Mouse (Mus musculus) activated CD4-positive, CD25-positive, alpha-beta regulatory T cell, adult 4 months (primary cell): ENCODE data around the gene Rbms3. TPM values are rescaled to one million over a fixed set of nuclear protein-coding genes. Genes with fewer than 3 reads are reported as not detected.

Experiments used
- ATAC-seq: one replicate; pipeline ENCODE4 v1.8.0; 2017
- polyA plus RNA-seq, 2 experiments: library from polyadenylated mRNA; unstranded; fragments of 100-300 nt; shearing (Covaris generic); gene quantifications; one replicate each; pipeline ENCODE4 v1.2.1; 2017

Gene Rbms3
- polyA plus RNA-seq, 2 experiments from 2014 or later, result not detected

GRCm38 (mm10) chr9:116596046-116596445 is 1033.7 kb downstream of the Rbms3 start:
- no peak for ATAC-seq

GRCm38 (mm10) chr9:116592486-116592885 is 1037.2 kb downstream of the Rbms3 start:
- no peak for ATAC-seq

GRCm38 (mm10) chr9:116591071-116591470 is 1038.6 kb downstream of the Rbms3 start:
- no peak for ATAC-seq

GRCm38 (mm10) chr9:116569680-116570079 is 1060.0 kb downstream of the Rbms3 start:
- no peak for ATAC-seq

- no peak for ATAC-seq
Measured at GRCm38 (mm10) chr9:116566711-116567110, 1063.0 kb downstream of the Rbms3 start.

GRCm38 (mm10) chr9:116557781-116558180 is 1071.9 kb downstream of the Rbms3 start:
- ATAC-seq, result no peak

GRCm38 (mm10) chr9:116556641-116557040 is 1073.1 kb downstream of the Rbms3 start:
- no peak for ATAC-seq

GRCm38 (mm10) chr9:116553181-116553580 is 1076.5 kb downstream of the Rbms3 start:
- ATAC-seq, result no peak

GRCm38 (mm10) chr9:116546156-116546555 is 1083.6 kb downstream of the Rbms3 start:
- ATAC-seq, result no peak

- ATAC-seq, result no peak
Measured at GRCm38 (mm10) chr9:116542793-116543192, 1086.9 kb downstream of the Rbms3 start.

DNA sequence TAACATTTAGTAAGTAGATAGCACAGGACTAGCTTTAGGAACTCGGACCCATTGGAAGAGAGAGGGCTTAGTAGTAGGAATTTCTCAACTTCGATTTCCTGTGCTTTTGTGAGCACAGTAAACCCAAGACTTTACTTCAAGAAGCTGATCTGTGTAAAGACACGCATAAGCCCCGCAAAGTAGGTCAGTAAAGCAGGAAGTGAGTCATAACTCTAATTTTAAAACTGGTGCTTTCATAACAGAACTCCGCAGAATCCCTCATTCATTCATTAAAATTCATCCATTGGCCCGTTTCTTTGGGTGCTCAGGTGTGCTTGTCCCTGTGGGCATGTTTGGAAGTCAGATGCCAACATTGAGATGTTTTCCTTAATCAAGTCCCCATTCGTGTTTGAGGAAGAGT is 1087.7 kb downstream of the Rbms3 start:
- no peak for ATAC-seq

- ATAC-seq, result no peak
Measured at GRCm38 (mm10) chr9:116535709-116536108, 1094.0 kb downstream of the Rbms3 start.

GRCm38 (mm10) chr9:116533381-116533780 is 1096.3 kb downstream of the Rbms3 start:
- ATAC-seq, result no peak

GRCm38 (mm10) chr9:116531121-116531520 is 1098.6 kb downstream of the Rbms3 start:
- ATAC-seq, result no peak

DNA sequence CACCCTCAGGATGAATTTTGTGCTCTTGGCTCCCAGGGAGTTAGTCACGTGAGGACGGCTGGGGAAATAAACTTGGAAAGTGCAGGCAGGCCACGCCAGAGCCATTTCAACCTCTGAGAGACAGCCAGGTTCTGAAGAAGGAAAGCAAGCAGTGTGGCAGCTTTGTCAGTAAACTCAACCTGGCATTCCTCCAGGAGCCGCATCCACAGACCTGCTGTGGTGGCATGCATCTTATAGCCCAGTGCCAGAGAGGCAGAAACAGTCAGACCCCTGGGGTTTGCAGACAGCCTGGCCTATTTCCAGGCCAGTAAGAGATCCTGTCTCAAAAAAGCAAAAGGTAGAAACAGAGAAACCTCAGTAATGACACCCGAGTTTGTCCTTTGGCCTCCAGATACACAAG is 1105.3 kb downstream of the Rbms3 start:
- ATAC-seq, result no peak
